Mouse (Mus musculus) lung, adult 2 months (tissue): ENCODE measurements around the gene 1700029F12Rik.

Experiments used
- CTCF ChIP-seq: fragments of 200-500 bp; IDR thresholded peaks from 2 replicates; pipeline ENCODE4 v1.5.1; 2011; ENCODE audit warnings: mild to moderate bottlenecking, low read length, control low read depth; ENCODE audit not compliant: insufficient read depth
- POLR2A ChIP-seq: fragments of 200-500 bp; IDR thresholded peaks from 2 replicates; pipeline ENCODE4 v1.6.1; 2011; ENCODE audit warnings: low read depth, mild to moderate bottlenecking, control low read depth, low read length, borderline replicate concordance; ENCODE audit errors: extremely low read depth

DNA sequence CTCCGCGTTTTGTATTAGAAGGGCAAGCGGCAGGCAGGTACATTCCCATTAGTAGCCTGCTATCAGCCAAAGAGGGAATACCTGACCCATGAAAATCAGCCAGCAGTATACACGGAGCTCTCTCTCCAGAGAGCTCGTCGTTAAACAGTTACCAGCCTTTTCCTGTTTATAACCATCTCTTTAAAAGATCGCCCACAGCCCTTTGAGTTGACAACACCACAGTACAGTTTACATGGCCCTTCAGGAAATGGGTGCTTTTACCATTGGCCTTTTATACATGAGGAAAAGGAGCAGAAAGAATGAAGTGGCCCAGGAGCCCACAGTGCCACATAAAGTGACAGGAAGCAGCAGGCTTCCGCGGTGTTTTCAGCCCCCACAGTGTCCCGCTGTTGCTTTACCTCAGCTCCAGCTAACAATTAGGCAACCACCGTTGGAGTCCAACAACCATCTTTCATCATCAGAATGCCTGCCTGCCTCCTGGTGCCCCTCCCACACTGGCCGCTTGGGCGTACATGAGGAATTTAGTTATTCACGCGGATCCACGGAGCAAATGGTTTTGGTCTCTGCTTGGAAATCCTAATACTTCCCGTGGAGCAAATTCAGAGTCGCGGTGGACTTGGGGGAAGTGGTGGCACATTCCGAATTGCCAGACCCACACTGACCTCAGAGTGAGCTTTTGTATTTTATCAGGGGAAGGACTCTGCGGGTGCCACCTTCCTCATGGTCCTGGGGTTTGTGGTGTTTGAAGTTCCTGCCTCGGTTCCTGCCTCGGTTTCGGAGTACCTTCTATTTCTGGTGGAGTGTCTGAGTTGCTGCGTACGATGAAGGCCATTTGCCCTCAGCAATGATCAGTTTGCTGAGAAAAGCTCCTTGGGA lies 50.7 kb downstream of the 1700029F12Rik start:
- TF ChIP-seq CTCF = no peak
- TF ChIP-seq POLR2A = no peak
